Mouse (Mus musculus): Measurements from ENCODE around the gene Glrx2. TPM values are rescaled to one million over a fixed set of nuclear protein-coding genes. Genes with fewer than 3 reads are reported as not detected.

Gene Glrx2
- polyA plus RNA-seq, 1 experiment from 2014 or later = 57.6 TPM

DNA sequence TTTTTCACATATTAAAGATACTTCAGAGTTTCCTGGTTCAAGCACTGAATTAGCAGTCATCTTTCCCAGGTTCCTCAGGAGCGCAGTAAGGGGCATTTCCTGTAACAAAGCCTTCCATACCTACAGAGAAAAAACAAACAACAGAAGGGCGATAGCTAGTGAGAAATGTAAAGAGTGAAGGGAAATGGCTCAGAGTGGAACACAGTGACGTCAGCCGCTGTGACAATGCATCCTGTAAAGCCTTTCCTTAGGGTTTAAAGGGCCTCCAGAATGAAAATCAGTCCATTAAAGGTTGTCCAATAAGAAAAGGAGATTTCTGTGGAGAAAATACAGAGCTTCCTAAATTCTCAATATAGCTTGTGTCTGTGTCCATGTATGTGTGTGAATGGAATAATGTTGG lies 49.7 kb downstream of the Glrx2 start:
- peaks cover 46% of the 10 kb centered on the region for H3K36me3 ChIP-seq (ENCODE audit: control insufficient read depth, insufficient read depth, low read length)
- H3K4me2 ChIP-seq (ENCODE audit: low read length) = no peak overlapping the region
- H3K4me1 ChIP-seq (replicated peaks; ENCODE audit: control insufficient read depth, insufficient read depth, low read length) = no peaks in the 10 kb centered on the region
- H3K9me3 ChIP-seq (ENCODE audit: control insufficient read depth, low read length) = no peaks in the 10 kb centered on the region
- DNase-seq (ENCODE audit: low spot score) = no peak
- no peak for ATAC-seq (replicated peaks; ENCODE audit: low FRiP score, low TSS enrichment, low read depth)
- H3K9ac ChIP-seq (ENCODE audit: low read length) = no peak overlapping the region
- H3K4me3 ChIP-seq (ENCODE audit: low read depth, low read length) = no peak overlapping the region
- no peak overlapping the region for H3K27ac ChIP-seq (ENCODE audit: low read depth)
- 78% methylated on average over 4 of the region's 4 CpGs for WGBS
- no peaks in the 10 kb centered on the region for H3K27me3 ChIP-seq (replicated peaks; ENCODE audit: control insufficient read depth, insufficient read depth, low read length)

DNA sequence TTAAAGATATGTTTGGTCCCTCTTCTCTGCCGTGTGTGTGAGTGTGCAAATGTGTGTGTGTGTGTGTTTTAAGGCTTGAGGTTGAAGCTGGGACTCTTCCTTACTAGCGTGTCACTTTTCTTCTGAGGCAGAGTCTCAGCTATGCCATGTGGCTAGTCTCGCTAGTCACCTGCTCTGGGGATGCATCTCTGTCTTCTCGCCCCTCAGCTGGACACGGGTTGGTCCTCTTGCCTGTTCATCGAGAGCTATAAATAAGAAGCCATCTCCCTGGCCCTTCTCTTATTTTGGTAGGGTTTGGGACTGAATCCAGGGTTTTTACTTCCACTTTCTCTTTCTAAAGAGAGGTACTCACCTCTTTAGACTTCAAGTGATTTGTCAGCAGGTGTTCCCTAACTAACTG lies 50.1 kb downstream of the Glrx2 start:
- Histone ChIP-seq H3K4me2 (ENCODE audit: low read length) (no peak overlapping the region), H3K36me3 (ENCODE audit: control insufficient read depth, insufficient read depth, low read length) (peaks cover 41% of the 10 kb centered on the region), H3K9me3 (ENCODE audit: control insufficient read depth, low read length) (no peaks in the 10 kb centered on the region), H3K27ac (ENCODE audit: low read depth) (no peak overlapping the region), H3K4me3 (ENCODE audit: low read depth, low read length) (no peak overlapping the region), H3K27me3 (replicated peaks; ENCODE audit: control insufficient read depth, insufficient read depth, low read length) (no peaks in the 10 kb centered on the region), H3K9ac (ENCODE audit: low read length) (no peak overlapping the region), H3K4me1 (replicated peaks; ENCODE audit: control insufficient read depth, insufficient read depth, low read length) (no peaks in the 10 kb centered on the region)
- WGBS = 90% methylated on average over 6 of the region's 6 CpGs
- no peak for ATAC-seq (replicated peaks; ENCODE audit: low FRiP score, low TSS enrichment, low read depth)
- DNase-seq (ENCODE audit: low spot score) = no peak

DNA sequence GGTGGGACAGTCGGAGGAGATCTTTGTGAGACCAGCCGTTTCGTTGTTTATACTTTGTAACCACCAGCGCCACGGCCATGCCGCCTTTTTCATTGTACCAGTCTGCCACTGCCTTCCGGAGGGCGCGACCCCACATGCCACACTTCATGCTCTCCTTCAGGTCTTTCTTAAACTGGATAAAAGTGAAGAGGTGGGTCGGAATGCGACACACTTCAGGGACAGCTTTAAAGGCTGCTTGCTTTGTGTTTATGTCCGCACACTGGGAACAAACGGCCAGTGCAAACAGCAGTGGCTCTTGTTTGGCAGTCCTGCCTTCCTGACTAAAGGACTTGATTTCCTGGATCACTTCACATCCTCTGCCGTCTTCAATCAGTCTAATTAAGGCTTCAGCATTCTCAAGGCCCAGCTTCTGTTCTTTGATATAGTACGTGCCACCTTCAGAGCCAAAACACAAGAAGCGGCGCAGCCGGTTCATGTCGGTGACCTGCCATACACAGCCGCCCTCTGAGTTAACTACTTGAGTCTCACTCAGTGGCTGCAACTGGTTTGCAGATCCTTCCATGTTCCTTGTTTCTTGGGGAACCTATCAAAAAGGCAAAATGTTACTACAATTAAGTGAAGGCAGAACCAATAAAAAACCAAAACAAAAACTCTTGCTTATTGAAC lies 54.4 kb downstream of the Glrx2 start:
- ATAC-seq (replicated peaks; ENCODE audit: low FRiP score, low TSS enrichment, low read depth) (no peak), DNase-seq (ENCODE audit: low spot score) (no peak)
- H3K9me3 ChIP-seq (ENCODE audit: control insufficient read depth, low read length) = no peaks in the 10 kb centered on the region
- no peaks in the 10 kb centered on the region for H3K4me1 ChIP-seq (replicated peaks; ENCODE audit: control insufficient read depth, insufficient read depth, low read length)
- no peak overlapping the region for H3K4me3 ChIP-seq (ENCODE audit: low read depth, low read length)
- no peak overlapping the region for H3K9ac ChIP-seq (ENCODE audit: low read length)
- H3K36me3 ChIP-seq (ENCODE audit: control insufficient read depth, insufficient read depth, low read length) = peaks cover 21% of the 10 kb centered on the region
- no peak overlapping the region for H3K4me2 ChIP-seq (ENCODE audit: low read length)
- H3K27me3 ChIP-seq (replicated peaks; ENCODE audit: control insufficient read depth, insufficient read depth, low read length) = no peaks in the 10 kb centered on the region
- H3K27ac ChIP-seq (ENCODE audit: low read depth) = no peak overlapping the region
- 62% methylated on average over 20 of the region's 20 CpGs for WGBS

DNA sequence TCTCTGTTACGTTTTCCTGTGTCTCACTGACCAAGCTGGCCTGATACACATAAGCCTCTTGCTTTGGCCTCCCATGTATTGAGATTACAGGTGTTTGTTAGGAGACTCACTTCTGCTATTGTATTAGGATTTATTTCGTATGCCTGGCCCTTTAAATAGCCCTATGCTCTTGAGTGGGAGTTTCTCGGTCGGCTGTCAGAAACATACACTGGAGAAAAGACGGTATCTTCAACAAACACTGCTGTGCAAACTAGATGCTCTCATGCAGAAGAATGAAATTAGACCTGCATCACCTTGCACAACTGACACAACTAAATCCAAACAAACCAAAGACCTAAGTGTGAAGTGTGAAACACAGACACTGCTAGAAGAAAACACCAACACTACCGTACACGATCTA lies 56.9 kb downstream of the Glrx2 start:
- no peak for DNase-seq (ENCODE audit: low spot score)
- no peak overlapping the region for H3K4me3 ChIP-seq (ENCODE audit: low read depth, low read length)
- H3K9me3 ChIP-seq (ENCODE audit: control insufficient read depth, low read length) = no peaks in the 10 kb centered on the region
- no peak overlapping the region for H3K9ac ChIP-seq (ENCODE audit: low read length)
- H3K27me3 ChIP-seq (replicated peaks; ENCODE audit: control insufficient read depth, insufficient read depth, low read length) = no peaks in the 10 kb centered on the region
- no peak overlapping the region for H3K27ac ChIP-seq (ENCODE audit: low read depth)
- ATAC-seq (replicated peaks; ENCODE audit: low FRiP score, low TSS enrichment, low read depth) = no peak
- peaks cover 11% of the 10 kb centered on the region; the same call in 1 of the 2 replicates for H3K36me3 ChIP-seq (ENCODE audit: control insufficient read depth, insufficient read depth, low read length)
- 71% methylated on average over 7 of the region's 7 CpGs for WGBS
- peaks cover 2% of the 10 kb centered on the region for H3K4me1 ChIP-seq (replicated peaks; ENCODE audit: control insufficient read depth, insufficient read depth, low read length)
- no peak overlapping the region for H3K4me2 ChIP-seq (ENCODE audit: low read length)

DNA sequence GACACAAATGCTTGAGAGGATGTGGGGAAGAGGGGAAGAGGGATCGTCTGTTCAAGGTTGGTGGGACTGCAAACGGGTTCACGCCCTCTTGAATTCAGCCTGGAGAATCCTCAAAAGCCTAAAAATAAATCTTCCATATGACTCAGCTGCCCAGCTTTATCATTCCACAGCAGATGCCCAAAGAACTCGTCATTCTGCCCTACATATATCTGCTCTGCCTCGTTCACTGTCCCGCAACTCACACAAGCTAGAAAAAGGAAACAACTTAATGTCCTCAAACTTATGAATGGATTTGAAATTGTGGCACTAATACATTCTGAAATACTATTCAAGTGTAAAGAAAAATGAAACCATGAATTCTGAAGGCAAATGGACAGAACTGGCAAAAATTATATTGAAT lies 57.8 kb downstream of the Glrx2 start:
- Histone ChIP-seq H3K27me3 (replicated peaks; ENCODE audit: control insufficient read depth, insufficient read depth, low read length) (no peaks in the 10 kb centered on the region), H3K4me2 (ENCODE audit: low read length) (no peak overlapping the region), H3K4me3 (ENCODE audit: low read depth, low read length) (no peak overlapping the region), H3K4me1 (replicated peaks; ENCODE audit: control insufficient read depth, insufficient read depth, low read length) (peaks cover 10% of the 10 kb centered on the region), H3K9me3 (ENCODE audit: control insufficient read depth, low read length) (no peaks in the 10 kb centered on the region), H3K9ac (ENCODE audit: low read length) (no peak overlapping the region), H3K27ac (ENCODE audit: low read depth) (no peak overlapping the region), H3K36me3 (ENCODE audit: control insufficient read depth, insufficient read depth, low read length) (peaks cover 11% of the 10 kb centered on the region; the same call in 1 of the 2 replicates)
- WGBS = 58% methylated on average over 6 of the region's 6 CpGs
- DNase-seq (ENCODE audit: low spot score) (no peak), ATAC-seq (replicated peaks; ENCODE audit: low FRiP score, low TSS enrichment, low read depth) (no peak)

DNA sequence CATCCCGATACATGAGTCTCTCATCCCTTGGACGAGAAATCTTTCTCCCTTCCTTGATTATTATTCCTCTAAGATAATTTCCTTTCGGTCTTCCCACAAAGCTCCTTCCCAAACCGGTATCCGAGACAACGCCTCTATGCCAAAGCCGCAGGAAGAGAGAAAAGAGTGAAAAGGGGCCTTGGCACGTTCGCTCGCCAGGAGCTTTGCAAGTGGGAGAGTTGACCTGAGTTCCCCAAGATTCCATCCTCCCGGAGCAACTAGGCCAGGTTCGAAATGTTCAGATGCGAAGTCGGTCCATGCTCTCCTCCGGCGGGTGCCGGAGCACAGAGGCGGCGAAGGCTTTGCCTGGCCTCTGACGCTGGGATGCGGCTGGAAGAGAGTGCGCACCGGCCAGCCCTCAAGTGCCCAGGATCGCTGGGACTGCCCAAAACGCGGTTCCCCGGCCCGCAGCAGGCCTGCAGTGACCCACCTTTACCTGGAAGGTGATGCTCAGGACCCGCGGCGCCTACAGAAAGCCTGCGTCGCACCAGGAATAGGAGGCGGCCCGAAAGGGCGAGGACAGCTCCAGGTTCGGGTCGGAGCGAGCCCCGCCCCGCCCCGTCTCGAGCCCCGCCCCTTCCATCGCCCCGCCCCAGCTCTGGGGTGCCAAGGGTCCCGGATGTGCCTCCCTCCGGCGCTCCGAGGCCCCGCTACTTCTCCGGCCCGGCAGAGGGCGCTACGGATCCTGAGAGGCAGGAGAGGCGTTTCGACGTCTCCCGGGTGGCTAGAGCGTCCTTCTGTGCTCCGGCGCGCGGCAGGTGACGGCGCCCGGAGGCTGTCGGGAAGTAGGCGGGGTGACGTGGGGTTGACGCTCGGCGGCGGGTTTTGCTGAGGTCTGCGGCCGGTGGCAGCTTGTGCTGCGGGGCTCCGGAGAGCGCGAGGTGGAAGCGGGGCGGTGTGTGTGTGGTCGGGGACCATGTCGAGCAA lies 60.6 kb downstream of the Glrx2 start, which contains the start of the genes Trove2 and Uchl5:
Trove2 (minus strand) TSS at position 623 of the 966 bp plus-strand sequence.
Uchl5 (plus strand) TSS at position 827 of the 966 bp plus-strand sequence.
- Histone ChIP-seq H3K27me3 (replicated peaks; ENCODE audit: control insufficient read depth, insufficient read depth, low read length) (no peaks in the 10 kb centered on the region), H3K4me2 (ENCODE audit: low read length) (peak within 1 kb of the TSS; percentile 70), H3K36me3 (ENCODE audit: control insufficient read depth, insufficient read depth, low read length) (peaks cover 11% of the 10 kb centered on the region), H3K9me3 (ENCODE audit: control insufficient read depth, low read length) (no peaks in the 10 kb centered on the region), H3K4me3 (ENCODE audit: low read depth, low read length) (peak within 1 kb of the TSS; percentile 71), H3K27ac (ENCODE audit: low read depth) (peak within 1 kb of the TSS; percentile 64), H3K9ac (ENCODE audit: low read length) (peak within 1 kb of the TSS; percentile 66), H3K4me1 (replicated peaks; ENCODE audit: control insufficient read depth, insufficient read depth, low read length) (peaks cover 10% of the 10 kb centered on the region)
- WGBS = under 1% methylated on average over 69 of the region's 84 CpGs
- DNase-seq (ENCODE audit: low spot score) = peak; percentile 99
- ATAC-seq (replicated peaks; ENCODE audit: low FRiP score, low TSS enrichment, low read depth) = peak; percentile 98

DNA sequence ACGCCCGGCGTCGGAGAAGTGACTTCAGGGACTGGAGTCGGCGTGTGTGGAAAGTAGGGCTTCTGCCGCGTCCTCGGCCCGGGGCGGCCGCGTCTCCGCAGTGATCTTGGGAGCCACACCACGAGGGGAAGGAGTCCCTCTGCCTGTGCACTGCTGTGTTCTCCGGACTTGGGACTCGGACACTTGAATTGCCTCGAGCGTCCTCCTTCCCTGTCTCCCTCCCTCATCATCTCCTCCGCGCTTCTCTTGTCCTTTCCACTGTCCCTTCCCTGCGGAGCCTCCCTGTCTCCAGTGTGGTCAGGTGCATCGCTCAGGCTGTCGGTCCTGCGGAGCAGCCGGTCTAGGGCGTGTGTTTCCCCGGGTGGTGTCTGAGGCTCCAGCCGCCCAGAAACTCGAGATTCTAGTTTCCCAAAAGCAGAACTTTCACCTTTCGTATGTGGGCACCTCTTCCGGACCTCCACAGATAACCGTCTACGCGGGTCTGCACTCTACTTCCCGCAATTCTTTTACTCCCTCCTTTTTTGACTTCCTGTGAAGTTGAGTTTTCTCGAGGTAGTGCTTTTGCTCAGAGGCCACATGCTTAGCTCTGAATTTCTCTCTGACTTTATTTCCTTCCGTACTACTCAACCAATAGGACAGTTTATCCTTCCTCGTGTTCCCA lies 61.5 kb downstream of the Glrx2 start:
- Histone ChIP-seq H3K4me1 (replicated peaks; ENCODE audit: control insufficient read depth, insufficient read depth, low read length) (peaks cover 10% of the 10 kb centered on the region), H3K9ac (ENCODE audit: low read length) (peak overlapping the region; percentile 63), H3K4me3 (ENCODE audit: low read depth, low read length) (peak overlapping the region; percentile 71), H3K9me3 (ENCODE audit: control insufficient read depth, low read length) (no peaks in the 10 kb centered on the region), H3K36me3 (ENCODE audit: control insufficient read depth, insufficient read depth, low read length) (peaks cover 11% of the 10 kb centered on the region), H3K27me3 (replicated peaks; ENCODE audit: control insufficient read depth, insufficient read depth, low read length) (no peaks in the 10 kb centered on the region), H3K4me2 (ENCODE audit: low read length) (peak overlapping the region; percentile 70), H3K27ac (ENCODE audit: low read depth) (peak overlapping the region; percentile 64)
- ATAC-seq (replicated peaks; ENCODE audit: low FRiP score, low TSS enrichment, low read depth) = peak; percentile 56
- DNase-seq (ENCODE audit: low spot score) = peak; percentile 79
- WGBS = under 1% methylated on average over 39 of the region's 39 CpGs

DNA sequence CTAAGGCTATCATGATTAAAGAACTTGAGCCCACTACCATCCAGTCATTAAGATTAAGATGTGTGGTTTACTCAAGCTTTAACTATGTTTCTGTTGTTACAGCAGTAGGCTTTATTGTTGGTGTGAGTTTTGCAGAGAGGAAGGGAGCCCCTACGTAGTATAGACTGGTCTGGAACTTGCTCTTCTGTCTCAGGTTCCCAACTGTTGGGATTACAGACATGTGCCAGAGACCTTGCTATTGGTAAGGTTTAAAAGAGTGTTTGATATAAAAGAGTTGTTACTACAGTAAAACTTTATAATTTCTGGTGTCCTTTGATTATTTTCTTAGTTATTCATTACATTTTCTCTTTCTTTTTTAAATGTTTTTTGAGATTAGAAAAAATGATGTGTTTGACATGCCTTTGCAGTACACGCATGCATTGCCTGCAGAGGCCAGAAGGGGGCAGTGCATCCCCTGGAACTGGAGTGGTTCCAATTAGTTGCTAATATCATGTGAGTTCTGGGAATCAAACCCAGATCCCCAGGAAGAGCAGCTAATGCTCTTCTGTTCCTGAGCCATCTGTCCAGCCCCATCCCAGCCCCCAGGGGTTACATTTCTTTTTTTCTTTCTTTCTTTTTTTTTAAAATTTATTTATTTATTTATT lies 72.6 kb downstream of the Glrx2 start:
- 90% methylated on average over 2 of the region's 2 CpGs for WGBS
- Histone ChIP-seq H3K27ac (ENCODE audit: low read depth) (no peak overlapping the region), H3K4me2 (ENCODE audit: low read length) (no peak overlapping the region), H3K27me3 (replicated peaks; ENCODE audit: control insufficient read depth, insufficient read depth, low read length) (no peaks in the 10 kb centered on the region), H3K9me3 (ENCODE audit: control insufficient read depth, low read length) (no peaks in the 10 kb centered on the region), H3K4me1 (replicated peaks; ENCODE audit: control insufficient read depth, insufficient read depth, low read length) (no peaks in the 10 kb centered on the region), H3K4me3 (ENCODE audit: low read depth, low read length) (no peak overlapping the region), H3K36me3 (ENCODE audit: control insufficient read depth, insufficient read depth, low read length) (peaks cover 7% of the 10 kb centered on the region; the same call in 1 of the 2 replicates), H3K9ac (ENCODE audit: low read length) (no peak overlapping the region)
- ATAC-seq (replicated peaks; ENCODE audit: low FRiP score, low TSS enrichment, low read depth) = no peak
- peak; percentile 70 for DNase-seq (ENCODE audit: low spot score)
